Mouse (Mus musculus) thymus, adult 2 months (tissue): ENCODE measurements around the gene Lgmn. TPM values are rescaled to one million over a fixed set of nuclear protein-coding genes. Genes with fewer than 3 reads are reported as not detected.

Experiments
- DNase-seq: peaks from one replicate; pipeline ENCODE4 v3.0.0; 2021
- H3K27ac ChIP-seq: fragments of 200-500 bp; 2 replicates; pipeline ENCODE4 v1.5.1; 2012; ENCODE audit warnings: low read length, control low read depth; ENCODE audit not compliant: control insufficient read depth, insufficient read depth
- H3K27me3 ChIP-seq: fragments of 200-500 bp; 2 replicates; pipeline ENCODE4 v1.6.1; 2012; ENCODE audit warnings: mild to moderate bottlenecking, low read length, moderate library complexity, mixed read lengths; ENCODE audit not compliant: control insufficient read depth, insufficient read depth
- H3K36me3 ChIP-seq: fragments of 200-500 bp; 2 replicates; pipeline ENCODE4 v1.6.1; 2012; ENCODE audit warnings: mild to moderate bottlenecking, low read length, moderate library complexity; ENCODE audit not compliant: control insufficient read depth, insufficient read depth
- H3K4me1 ChIP-seq: fragments of 200-500 bp; replicated peaks from 2 replicates; pipeline ENCODE4 v1.6.1; 2012; ENCODE audit warnings: low read length; ENCODE audit not compliant: control insufficient read depth, insufficient read depth
- H3K4me3 ChIP-seq: fragments of 200-500 bp; 2 replicates; pipeline ENCODE4 v1.5.1; 2012; ENCODE audit warnings: mild to moderate bottlenecking, low read length, control low read depth, moderate library complexity; ENCODE audit not compliant: control insufficient read depth, insufficient read depth
- CTCF ChIP-seq: fragments of 200-500 bp; IDR thresholded peaks from 2 replicates; pipeline ENCODE4 v1.5.1; 2012; ENCODE audit warnings: mild to moderate bottlenecking, control low read depth, low read length, moderate library complexity, borderline replicate concordance; ENCODE audit not compliant: control insufficient read depth, poor library complexity, insufficient read depth; ENCODE audit errors: extremely low read depth
- POLR2A ChIP-seq: fragments of 200-500 bp; IDR thresholded peaks from 2 replicates; pipeline ENCODE4 v1.6.1; 2012; ENCODE audit warnings: mild to moderate bottlenecking, low read length, control low read depth, moderate library complexity; ENCODE audit not compliant: control insufficient read depth, poor library complexity, insufficient read depth; ENCODE audit errors: extremely low read depth
- WGBS: fragments of 180-500 bp; shearing (Covaris S2); methylation state at CpG from one replicate; pipeline ENCODE4 v1.1.7; 2018; 5-methylcytosine and 5-hydroxymethylcytosine counted together
- polyA plus RNA-seq: library from polyadenylated mRNA; depleted of rRNA; stranded (reverse); fragments of >200 nt; gene quantifications from 2 replicates; pipeline ENCODE4 v1.2.3, GENCODE M21; 2012

Lgmn gene
- polyA plus RNA-seq, 1 experiment: 88.9 TPM

GRCm38 (mm10) chr12:102383288-102383687 lies 56.3 kb downstream of the Lgmn start:
- Histone ChIP-seq H3K36me3 (peaks cover 17% of the 10 kb centered on the region), H3K27me3 (no peaks in the 10 kb centered on the region), H3K27ac (no peak overlapping the region), H3K4me3 (no peak overlapping the region), H3K4me1 (no peaks in the 10 kb centered on the region)
- no peak for TF ChIP-seq POLR2A
- no peak for TF ChIP-seq CTCF
- no peak for DNase-seq
- WGBS: 90% methylated on average over 9 of the region's 9 CpGs

- 78% methylated on average over 8 of the region's 8 CpGs for WGBS
- DNase-seq: no peak
- Histone ChIP-seq H3K27ac (no peak overlapping the region), H3K4me1 (no peaks in the 10 kb centered on the region), H3K36me3 (peaks cover 15% of the 10 kb centered on the region), H3K4me3 (no peak overlapping the region), H3K27me3 (no peaks in the 10 kb centered on the region)
- TF ChIP-seq CTCF (no peak), POLR2A (no peak)
These were observed 57.4 kb downstream of the Lgmn start for GRCm38 (mm10) chr12:102382180-102382579.

- DNase-seq: no peak
- TF ChIP-seq CTCF: no peak
- no peak overlapping the region for H3K27ac ChIP-seq
- no peak overlapping the region for H3K4me3 ChIP-seq
- H3K36me3 ChIP-seq: peaks cover 19% of the 10 kb centered on the region
- peaks cover 44% of the 10 kb centered on the region for H3K4me1 ChIP-seq
- 96% methylated on average over 3 of the region's 3 CpGs for WGBS
- no peaks in the 10 kb centered on the region for H3K27me3 ChIP-seq
These were observed 67.3 kb downstream of the Lgmn start for GRCm38 (mm10) chr12:102372322-102372721.

GRCm38 (mm10) chr12:102370931-102371500 lies 68.6 kb downstream of the Lgmn start:
- Histone ChIP-seq H3K27ac (0 out of 2 replicates have a peak overlapping the region, but pooled peaks have one; percentile 27), H3K36me3 (peaks cover 14% of the 10 kb centered on the region; the same call in 1 of the 2 replicates), H3K27me3 (no peaks in the 10 kb centered on the region), H3K4me1 (peaks cover 57% of the 10 kb centered on the region), H3K4me3 (no peak overlapping the region)
- TF ChIP-seq CTCF: no peak
- TF ChIP-seq POLR2A: no peak
- no peak for DNase-seq
- WGBS: 57% methylated on average over 4 of the region's 4 CpGs

GRCm38 (mm10) chr12:102369488-102370235 lies 70.0 kb downstream of the Lgmn start:
- Histone ChIP-seq H3K36me3 (peaks cover 5% of the 10 kb centered on the region; the same call in 1 of the 2 replicates), H3K4me3 (peak overlapping the region; percentile 43), H3K4me1 (peaks cover 64% of the 10 kb centered on the region), H3K27me3 (no peaks in the 10 kb centered on the region), H3K27ac (no peak overlapping the region)
- DNase-seq: no peak
- TF ChIP-seq CTCF: no peak
- TF ChIP-seq POLR2A: no peak
- 32% methylated on average over 22 of the region's 22 CpGs for WGBS

- H3K4me3 ChIP-seq: peak overlapping the region; percentile 43
- H3K27ac ChIP-seq: peak overlapping the region; percentile 84
These were observed 71.1 kb downstream of the Lgmn start for GRCm38 (mm10) chr12:102368556-102368955.

More at GRCm38 (mm10) chr12:102368556-102368955, 71.1 kb downstream of the Lgmn start:
- DNase-seq: peak; percentile 37
- Histone ChIP-seq H3K36me3 (0 out of 2 replicates have a peak, but pooled peaks cover 2% of the 10 kb centered on the region), H3K27me3 (no peaks in the 10 kb centered on the region), H3K4me1 (peaks cover 64% of the 10 kb centered on the region)
- TF ChIP-seq POLR2A (no peak), CTCF (no peak)
- WGBS: 33% methylated on average over 14 of the region's 14 CpGs
